Mouse (Mus musculus): ENCODE results near the gene Grik4.

DNA sequence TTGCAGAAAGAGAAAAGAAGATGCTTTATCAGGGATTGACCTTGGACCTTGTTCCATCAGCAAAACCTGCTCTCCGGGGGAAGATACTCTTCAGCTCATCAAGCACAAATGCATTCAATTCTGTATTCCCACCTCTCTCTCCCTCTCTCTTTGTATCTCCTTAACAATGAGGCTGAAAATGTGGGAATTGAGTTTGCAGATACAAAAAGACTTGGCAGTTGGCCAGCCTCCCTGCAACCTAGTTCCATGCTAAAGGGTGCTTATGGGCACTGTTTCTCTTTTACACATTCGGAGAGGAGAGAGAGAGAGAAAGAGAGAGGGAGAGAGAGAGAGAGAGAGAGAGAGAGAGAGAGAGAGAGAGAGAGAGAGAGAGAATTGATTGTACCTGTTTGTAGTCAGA is 273.7 kb downstream of the Grik4 start:
- TF ChIP-seq CTCF (IDR thresholded peaks at IDR 0.05; ENCODE audit: low read depth): no peak
- no peak for TF ChIP-seq EP300 (IDR thresholded peaks at IDR 0.05; ENCODE audit: low read depth)

All from liver, embryonic 14.5 days (tissue).